Mouse (Mus musculus): ENCODE measurements around the gene Tbc1d8.

Gene Tbc1d8

DNA sequence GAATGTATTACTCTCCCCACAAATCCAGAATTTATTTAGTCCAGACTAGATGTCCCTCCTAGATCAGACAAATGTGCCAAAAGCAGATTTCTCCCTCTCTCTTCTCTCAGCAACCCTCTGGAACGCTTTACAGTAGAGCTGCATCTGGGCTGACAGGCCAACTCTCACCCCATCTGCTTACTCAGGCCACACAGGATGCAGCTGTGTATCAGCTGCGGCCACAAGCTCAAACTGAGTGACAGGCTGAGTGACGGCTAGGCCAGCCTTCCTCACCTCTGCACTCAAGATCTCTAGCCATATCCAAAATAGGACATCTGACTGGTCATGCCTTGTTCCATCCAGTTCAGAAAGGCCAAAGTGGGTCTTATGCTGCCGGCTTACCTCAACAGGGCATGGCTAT lies 82.2 kb downstream of the Tbc1d8 start:
- no peak for DNase-seq (ENCODE audit: extremely low read depth, low read depth)

DNA sequence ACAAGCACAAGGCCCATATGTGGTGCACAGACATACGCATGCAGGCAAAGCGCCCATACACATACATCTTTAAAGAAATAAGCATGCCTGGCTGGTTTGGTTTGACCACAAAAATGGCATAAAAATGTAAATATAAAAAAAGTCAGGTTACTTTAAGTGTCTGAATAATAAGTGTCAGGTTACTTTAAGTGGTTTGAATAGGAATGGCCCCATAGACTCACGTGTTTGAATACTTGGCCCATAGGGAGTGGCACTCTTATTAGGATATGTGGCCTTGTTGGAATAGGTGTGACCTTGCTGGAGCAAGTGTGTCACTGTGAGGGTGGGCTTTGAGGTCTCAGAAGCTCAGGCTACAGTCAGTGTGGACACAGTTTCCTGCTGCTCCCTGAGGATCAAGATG lies 83.9 kb downstream of the Tbc1d8 start:
- no peak for DNase-seq (ENCODE audit: extremely low read depth, low read depth)

DNA sequence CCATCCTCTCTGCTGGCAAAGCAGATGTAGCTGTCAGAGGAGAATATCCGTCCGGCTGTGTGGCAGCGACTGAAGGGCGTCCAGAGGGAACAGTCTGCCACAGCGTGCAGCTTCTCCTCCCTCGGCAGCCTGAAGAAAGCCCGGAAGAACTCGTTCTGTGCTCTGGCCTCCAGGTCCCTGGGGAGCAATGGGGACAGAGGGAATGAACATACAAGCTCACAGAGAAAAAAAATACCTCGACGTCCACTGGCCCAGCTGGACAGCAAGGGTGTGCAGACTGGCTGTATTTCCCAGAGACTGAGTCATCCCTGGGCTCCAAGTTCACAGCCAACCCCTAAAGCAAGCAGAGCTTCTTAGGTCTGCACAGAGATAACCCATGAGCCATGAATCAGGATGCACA lies 84.5 kb downstream of the Tbc1d8 start:
- no peak for DNase-seq (ENCODE audit: extremely low read depth, low read depth)

DNA sequence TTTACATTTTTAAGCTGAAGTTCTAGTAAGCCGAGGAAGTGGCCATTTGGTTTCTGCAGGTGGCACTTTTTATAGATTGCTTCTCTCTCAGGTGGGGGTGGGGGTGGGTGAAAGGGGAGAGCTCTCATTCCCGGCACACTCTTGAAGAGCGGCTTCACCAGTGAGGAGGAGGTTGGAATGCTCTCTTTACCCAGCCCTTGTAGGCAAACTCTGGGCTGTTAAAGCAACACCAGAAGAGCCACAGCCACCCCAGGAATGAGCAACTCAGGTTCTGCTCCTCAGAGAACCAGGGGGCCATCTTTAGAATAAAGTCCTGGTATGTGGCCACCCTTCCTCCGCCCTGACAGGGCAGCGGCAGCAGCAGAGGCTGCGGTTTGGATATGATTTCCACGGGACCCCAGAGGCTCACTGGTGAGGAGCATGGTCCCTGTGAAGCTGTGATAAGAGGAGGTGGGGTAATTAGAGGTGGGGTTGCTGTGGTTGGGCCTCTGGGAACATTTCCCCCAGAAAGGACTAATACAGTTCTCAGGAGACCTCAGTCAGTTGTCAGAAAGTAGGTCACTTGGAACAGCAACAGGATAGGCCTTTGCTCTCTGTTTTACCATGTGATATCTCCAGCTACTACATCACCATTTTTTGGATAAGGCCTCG lies 85.2 kb downstream of the Tbc1d8 start:
- DNase-seq (ENCODE audit: extremely low read depth, low read depth): peak; percentile 77

DNA sequence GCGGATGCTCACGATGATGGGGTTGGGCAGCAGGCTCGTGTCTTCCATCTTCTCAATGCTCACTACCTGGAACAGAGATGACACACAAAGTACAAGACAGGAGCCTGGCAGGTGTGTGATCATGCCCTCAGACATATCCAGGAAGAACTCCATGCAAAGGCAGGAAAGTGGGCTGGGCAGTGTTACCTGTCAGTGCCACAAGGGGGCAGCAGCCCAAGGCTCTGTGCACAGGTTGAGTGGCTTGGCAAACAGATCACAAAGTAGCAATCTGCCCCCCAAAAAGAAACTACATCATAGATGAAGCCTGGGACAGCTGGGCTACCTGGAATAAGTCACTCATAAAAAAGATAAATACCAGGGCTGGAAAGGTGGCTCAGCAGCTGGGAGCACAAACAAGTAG lies 86.4 kb downstream of the Tbc1d8 start:
- no peak for DNase-seq (ENCODE audit: extremely low read depth, low read depth)

DNA sequence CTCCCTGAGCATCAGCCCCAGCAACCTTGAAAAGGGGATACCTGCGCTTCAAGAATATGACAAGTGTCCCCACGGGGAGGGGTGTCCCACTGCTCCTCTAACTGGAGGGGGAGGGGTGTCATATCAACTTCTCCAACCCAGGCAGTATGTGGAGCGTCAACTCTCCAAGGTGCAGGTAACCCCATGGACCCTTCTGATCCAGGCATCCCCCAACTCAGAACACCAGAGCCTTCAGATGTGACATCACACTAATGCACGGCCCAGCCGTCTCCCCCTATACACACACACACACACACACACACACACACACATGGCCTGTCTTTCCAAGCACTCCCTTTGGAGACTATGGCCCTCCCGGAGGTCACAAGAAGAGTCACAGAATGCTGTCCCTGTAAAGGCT lies 86.9 kb downstream of the Tbc1d8 start:
- no peak for DNase-seq (ENCODE audit: extremely low read depth, low read depth)

DNA sequence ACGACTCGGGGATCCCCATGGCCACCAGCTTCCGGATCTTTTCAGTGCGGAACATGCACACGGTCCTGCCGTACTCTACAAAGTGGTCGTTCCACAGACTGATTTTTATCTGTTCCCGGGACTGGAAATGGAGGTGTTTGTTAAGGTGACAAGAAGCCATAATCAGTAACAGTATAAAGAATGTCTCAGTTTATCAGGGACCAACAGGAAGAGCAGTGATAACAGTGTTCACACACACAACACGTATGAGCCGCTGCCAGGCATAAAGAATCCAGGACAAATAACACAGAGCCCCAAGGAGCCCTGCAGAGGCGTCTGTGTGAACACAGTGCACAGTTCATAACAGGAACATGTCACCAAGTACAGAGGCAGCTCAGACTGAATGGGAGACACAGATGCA lies 89.2 kb downstream of the Tbc1d8 start:
- DNase-seq (ENCODE audit: extremely low read depth, low read depth): no peak

DNA sequence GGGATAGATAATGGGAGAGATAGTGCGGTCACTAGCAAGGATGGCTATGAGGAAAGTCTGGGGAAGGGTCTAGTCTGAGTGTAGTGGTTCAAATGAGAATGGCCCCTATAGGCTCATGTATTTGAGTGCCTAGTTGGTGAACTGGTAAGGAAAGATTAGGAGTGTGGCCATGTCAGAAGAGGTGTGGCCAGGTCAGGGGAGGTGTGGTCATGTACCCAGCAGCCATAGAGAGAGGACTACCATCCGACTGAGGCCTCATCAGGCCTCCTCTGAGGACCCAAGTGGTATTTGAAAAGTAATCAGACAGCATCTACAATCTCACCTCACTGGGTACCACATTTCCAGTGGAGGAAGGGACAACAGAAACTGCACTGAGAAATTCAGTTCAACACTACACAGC lies 90.4 kb downstream of the Tbc1d8 start:
- DNase-seq (ENCODE audit: extremely low read depth, low read depth): no peak

DNA sequence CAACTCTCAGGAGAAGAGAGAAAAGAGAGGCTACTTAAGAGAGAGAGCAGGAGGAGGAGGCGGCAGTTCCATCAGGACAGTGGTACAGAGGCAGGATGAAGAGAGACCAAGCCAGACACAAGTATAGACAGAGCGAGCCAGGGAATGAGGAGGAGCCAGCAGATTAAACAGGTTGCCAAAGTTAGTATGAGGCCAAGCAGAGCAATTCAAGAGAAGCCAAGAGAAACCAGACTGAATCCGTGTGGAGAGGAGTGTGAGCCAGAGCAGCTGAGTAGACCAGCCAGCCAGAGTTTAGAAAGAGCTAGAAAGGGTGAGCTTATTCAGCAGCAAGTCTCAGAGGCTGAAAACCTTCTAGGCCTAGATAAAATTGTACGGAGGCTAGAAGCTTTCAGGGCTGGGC lies 91.1 kb downstream of the Tbc1d8 start:
- DNase-seq (ENCODE audit: extremely low read depth, low read depth): no peak

DNA sequence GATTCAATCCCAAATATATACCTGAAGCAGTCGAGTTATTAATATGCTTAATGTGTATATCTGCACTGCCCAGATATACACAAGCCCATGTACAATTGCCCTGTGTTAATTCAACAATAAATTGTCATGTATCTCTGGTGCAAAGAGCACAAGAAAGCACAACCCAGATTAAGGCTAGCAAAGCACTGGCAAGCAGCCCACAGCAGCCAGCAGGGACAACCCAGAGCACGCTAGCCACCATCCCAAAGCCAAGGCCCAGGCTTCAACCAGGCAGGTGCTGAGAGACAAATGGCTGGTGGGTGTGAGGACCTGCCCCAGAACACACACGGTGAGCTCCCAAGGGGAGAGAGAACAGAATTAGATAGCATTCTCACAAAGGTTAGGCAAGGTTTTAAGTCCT lies 92.1 kb downstream of the Tbc1d8 start:
- no peak for DNase-seq (ENCODE audit: extremely low read depth, low read depth)

DNA sequence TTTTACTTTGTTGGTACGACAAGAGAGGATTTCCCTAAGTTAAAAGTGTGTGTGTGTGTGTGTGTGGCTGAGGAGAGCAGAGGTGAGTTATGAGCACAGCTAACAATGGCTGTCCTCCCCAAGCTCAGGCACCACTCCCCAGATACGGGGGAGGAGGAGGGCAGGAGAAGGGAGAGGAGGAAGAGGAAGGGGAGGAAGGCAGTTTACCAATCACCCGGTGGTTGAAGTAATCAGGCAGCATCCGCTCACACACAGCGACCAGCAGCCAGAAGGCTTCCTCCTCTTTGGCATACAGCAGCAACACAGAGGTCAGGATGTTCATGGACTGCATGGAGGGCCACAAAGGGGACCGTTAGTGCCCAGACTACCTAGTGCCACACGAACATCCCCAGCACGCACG lies 93.6 kb downstream of the Tbc1d8 start:
- no peak for DNase-seq (ENCODE audit: extremely low read depth, low read depth)

DNA sequence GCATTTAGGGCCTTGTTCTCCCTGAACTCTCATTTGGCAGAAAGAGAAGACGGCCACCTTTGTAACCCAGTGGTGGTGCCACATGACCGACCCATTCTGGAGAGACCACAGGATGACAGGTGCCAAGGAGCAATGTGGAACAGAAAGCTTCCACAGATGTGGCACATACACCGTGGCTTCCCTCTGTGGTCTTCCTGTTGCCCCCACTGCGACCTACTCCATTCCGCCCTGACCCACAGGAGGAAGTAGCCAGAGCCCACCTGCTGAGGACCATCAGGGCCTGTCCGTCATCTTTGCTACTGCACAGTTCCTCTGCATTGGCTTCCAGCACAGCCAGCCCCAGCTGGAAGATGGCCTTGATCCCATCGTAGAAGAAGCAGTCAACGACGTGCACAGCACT lies 97.5 kb downstream of the Tbc1d8 start:
- DNase-seq (ENCODE audit: extremely low read depth, low read depth): no peak

DNA sequence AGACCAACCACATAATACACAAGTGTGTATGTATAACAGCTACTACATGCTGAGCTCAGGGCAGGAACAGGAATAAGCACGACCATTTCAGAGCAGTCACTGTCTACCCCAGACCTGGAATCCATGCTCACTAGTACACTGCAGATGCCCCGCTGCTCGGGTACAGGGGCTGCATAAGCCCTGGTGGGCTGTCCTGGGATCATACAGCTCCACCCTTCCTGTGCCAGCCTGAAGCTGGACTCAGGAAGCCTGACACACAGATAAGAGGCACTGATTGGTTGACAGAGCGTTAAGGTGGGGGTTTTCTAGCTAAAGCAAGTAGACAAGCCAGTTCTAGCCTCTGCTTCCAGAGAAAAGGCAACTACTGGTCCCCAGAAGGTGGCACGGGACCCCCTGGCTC lies 99.5 kb downstream of the Tbc1d8 start:
- DNase-seq (ENCODE audit: extremely low read depth, low read depth): no peak

DNA sequence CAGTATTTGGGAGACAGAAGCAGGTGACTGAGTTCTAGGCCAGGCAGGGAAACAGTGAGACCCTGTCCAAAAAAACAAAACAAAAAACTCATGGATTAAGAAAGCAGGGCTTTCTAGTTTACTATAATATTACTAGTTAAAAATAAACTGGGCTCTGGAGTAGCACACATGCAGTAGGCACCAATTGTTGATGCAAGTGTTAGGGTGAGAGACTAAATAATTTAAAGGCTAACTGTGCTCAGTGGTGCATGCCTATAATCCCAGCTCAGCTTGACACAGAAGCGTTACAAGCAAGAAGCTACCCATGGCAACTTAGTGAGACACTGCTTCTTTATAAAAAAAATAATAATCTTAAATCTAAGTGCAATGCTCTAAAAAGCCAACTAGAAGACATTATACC lies 100.0 kb downstream of the Tbc1d8 start:
- no peak for DNase-seq (ENCODE audit: extremely low read depth, low read depth)

DNA sequence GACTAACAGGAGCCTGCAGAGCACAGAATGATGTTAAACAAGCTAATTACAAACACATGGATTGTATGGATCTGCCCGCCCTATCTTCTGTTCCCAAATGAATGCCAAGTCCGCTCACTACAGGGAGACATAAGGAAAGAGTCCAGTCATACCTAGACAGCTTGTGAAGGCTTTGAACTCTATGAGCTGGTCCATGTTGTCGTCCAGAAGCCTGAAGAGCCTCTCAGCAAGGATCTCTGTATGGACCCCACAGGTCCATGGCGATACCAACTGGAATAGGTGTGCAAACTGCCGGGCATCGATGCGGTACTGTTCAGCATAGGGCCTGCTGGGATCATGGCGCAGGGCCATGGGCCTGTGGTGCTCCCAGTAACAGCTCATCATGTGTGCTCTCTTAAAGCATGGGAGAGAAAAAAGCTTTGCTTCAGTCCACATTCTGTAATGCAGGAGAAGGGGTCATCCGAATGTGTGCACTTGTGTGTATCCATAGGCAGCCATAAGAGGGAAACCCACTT lies 101.8 kb downstream of the Tbc1d8 start:
- no peak for DNase-seq (ENCODE audit: extremely low read depth, low read depth)

DNA sequence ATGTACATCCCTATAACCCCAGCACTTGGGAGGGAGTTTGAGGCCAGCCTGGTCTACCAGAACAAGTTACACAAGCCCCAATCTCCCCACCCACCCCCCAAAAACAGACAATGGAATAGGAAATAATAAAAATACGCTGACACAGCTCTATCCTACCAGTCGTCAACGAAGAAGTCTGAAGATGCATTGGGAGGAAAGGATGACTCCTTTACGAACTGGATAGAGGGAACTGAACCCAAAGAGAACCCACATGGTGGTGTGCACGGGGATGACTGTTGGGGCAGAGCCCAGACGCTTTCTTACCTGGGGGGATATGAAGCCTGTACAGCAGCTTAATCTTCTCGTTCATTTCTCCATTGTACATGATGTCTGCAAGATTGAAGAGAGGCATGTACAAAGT lies 102.4 kb downstream of the Tbc1d8 start:
- no peak for DNase-seq (ENCODE audit: extremely low read depth, low read depth)

DNA sequence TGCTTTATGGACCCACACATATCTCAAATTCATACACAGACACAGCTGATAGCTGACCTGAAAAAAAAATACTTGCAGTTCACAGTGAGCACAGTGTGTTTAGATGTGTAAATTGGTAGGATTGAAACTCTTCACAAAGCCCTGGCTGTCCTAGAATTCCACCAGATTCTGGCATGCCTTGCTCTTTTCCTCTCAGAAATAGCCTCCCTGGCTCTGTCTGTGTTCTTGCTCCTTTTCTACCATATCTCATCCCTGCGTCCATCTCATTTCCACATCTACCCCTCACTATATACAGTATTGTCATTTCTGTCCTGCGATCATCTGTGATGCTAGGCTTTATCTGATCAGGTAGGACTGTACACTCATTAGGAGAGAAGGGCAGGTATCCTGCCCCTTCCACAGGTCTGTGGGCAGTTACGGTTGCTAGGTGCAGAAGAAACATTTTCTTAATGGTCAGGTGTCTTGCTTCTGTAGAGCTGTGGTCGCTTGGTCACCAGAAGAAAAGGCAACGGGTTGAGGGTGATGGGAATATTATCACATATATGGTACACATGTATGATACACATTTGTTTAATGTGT lies 104.2 kb downstream of the Tbc1d8 start:
- no peak for DNase-seq (ENCODE audit: extremely low read depth, low read depth)

DNA sequence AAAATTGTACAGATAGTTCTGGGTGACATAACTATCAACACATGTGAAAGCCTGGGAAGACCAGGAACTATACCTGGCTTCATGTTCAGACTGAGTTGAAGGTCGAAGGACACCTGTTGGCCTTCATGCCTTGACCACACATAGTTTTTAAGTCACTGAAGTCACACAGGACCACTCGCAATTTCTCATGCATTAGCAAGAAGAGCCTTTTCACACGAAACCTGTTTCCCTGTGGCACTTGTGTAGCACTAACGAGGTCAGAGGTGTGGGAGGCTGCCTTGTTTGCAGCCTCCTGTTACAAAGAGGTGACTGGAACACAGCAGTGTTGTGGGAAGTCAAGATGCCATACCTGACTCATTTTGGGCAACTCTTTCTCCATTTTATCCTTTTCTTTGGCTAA lies 105.2 kb downstream of the Tbc1d8 start:
- DNase-seq (ENCODE audit: extremely low read depth, low read depth): no peak

DNA sequence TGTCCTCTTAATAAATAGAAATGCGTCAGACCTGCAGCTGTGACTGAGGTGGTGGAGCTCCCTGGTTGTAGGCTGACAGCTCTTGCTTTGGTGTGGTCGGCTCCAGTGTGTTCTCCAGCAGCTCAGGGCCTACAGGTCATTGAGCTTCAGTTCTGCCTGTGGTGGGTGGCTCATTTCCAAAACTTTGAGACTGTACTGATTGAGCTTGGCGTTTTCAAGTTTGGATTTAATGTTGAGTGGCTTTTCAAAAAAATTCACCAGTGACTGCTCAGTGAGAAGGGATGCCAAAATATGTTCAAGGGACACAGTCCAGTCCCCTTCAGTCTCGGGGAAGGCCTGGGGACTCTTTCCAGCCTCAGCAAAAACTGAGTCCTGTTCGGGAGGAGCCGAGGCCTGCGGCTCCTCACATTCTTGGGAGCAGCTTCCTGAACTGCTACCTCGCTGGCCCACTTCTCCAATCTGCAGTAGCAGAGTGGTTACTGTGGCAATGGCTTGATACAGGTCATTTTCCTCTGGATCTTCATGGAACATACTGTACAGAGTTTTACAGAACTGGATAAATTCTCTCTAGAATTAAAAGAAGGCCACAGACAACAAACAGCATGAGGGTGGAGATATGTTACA lies 106.2 kb downstream of the Tbc1d8 start:
- DNase-seq (ENCODE audit: extremely low read depth, low read depth): no peak

DNA sequence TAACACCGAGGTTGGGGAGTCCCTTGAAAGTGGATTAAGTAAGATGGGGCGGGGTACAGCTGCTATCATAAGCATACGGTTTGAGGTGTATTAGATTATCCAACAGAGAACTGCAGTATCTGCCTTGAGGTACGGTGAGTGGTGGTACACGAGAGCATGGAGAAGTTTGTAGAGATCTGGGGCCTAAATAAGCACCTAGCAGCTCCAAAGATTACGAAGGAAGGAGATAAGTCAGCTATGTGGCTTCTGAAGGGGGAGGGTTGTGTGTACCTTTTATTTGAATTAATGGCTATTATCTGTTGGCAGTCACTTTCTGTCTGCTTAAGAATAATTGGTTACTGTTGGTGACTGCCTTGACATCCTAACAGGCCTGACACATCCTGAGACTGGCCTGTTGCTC lies 108.1 kb downstream of the Tbc1d8 start:
- no peak for DNase-seq (ENCODE audit: extremely low read depth, low read depth)

DNA sequence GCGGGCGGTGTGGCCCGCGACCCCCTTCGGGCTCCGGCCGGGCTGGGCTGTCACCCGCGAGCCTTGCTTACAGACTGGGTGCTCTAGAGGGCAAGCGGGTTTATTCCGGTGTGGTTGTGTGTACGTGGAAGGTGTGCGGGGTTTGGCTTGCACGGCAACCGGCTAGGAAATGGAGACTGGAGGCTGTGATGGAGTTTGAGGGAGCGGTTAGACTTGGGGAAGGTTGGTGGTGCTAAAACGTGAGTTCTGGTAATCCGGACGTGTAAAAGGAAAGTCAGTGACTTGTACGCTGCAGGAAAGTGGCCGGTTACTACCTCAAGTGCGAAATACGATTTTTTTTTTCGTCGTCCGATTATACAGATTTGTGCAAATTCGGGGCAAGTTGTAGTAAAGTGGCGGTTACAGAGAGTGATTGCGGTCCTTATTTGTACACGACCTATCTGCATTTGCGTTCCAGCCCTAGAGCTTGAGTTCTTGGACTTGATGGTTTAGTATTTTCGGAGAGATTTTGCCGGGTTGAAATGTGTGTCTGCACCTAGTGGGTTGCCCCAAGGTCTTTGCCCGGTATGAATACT lies 110.2 kb downstream of the Tbc1d8 start:
- DNase-seq (ENCODE audit: extremely low read depth, low read depth): no peak

DNA sequence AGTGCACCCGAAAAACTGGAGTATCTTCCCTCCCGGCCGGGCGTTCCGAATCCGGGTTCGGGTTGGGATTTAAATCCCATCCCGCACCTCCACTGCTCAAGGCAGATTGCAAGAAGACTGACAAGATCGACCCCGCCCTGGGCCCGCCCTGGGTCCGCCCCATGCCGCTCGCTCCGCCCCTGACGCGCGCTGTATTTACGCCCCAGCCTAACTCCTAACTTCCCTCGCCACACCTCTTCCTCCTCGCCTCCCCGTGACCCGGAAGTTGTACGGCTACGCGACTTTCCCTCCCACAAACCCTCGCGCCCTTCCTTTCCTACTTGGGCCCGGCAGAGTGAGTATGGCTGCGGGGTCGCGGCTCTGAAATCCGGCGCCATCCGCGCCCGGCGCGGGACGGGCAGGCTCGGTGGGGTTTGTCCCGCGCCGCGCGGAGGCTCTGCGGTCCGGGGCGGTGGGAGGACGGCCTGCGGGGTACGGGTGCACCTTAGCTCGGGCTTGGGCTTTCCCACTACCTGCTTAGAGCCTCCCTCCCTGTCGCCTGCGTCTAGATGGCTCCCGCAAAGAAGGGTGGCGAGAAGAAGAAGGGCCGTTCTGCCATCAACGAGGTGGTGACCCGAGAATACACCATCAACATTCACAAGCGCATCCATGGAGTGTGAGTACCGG lies 110.8 kb downstream of the Tbc1d8 start, which contains the start of gene Rpl31:
Gene Rpl31 (plus strand): TSS at position 242 of the 666 bp plus-strand sequence.
- peak; percentile 82 for DNase-seq (ENCODE audit: extremely low read depth, low read depth)
